Mouse (Mus musculus) frontal cortex, postnatal 25 days (tissue): ENCODE measurements at regions not wholly inside any gene's neighbourhood (a gene's known extent, or its start where the extent isn't known, plus 50 kb on each side); places are given as distances from the start of the nearest gene placed in this dataset.

Experiments
- DNase-seq, 2 experiments: peaks; one replicate each; pipeline ENCODE4 v3.0.0; 2022; ENCODE audit warnings: low spot score in 2 of 2

DNA sequence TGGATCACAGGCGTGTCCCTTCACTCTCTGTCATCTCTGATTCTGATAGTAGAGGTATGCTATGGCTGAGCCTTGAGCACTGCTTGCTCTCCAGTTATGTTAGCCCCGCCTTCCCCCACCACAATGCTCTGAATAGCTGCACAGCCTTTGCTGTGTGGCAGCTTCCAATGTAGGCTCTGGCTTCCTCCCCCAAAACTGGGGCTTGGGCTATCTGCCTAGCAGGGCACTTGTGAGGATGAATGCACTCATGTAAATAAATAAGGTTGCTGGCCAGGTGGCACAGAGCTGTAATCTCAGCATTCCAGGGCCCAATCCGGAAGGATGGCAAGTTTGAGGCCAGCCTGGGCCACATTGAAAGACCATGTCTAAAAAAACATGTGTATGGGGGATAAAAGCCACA lies 103.6 kb upstream of the Sdk1 start:
- no peak for DNase-seq

DNA sequence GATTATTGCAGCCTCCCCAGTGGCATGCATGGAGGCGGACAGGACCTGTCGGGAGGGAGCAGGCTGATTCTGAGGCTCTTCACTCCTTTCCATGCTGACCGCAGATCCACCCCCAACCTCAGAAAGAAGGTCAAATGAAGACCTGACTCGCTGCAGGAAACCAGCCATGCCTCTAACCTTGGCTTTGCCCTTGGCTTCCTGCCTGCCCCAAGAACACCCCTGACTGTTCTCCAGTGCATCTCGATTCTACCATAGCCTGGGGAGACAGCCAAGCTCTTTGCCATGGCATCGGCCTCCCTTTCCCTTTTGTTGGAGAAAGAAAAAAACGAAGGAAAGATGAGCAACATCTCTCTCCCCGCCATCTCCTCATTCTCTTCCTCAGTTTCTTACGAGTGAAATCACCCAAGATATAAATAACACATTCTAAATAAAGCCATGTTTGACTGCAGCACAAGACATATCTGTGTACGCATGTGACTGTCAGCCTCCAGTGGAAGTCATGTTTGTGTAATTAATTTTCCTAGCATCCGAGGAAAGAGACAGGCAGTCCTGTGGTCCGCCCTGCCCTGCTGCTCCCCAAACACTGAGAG lies 102.4 kb upstream of the Sdk1 start:
- DNase-seq: no peak

DNA sequence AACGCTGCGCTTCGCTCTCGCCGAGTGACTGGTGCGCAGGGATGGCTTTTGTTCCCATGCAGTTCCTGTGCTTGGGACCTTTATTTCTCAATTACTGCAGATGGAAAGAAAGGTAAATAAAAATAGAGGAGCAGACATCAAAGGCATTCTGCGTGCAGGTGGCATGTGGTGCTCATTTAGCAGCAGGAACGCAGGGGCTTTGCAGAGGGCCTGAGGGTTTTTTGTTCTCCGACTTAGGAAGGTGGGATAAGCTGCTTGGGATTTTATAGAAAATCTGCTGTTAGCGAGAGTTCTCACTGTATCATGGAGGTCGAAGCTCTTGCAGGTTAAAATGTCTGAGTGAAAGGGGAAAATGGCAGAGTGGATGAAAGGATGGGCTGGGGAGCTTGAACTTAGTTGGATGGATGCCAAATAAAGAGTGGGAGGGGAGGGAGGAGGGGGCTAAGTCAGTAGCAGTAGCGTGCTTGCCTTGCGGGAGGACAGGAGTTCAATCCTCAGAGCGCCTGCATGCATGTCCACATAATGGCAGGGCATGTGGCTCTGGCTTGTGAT lies 101.9 kb upstream of the Sdk1 start:
- DNase-seq: no peak

DNA sequence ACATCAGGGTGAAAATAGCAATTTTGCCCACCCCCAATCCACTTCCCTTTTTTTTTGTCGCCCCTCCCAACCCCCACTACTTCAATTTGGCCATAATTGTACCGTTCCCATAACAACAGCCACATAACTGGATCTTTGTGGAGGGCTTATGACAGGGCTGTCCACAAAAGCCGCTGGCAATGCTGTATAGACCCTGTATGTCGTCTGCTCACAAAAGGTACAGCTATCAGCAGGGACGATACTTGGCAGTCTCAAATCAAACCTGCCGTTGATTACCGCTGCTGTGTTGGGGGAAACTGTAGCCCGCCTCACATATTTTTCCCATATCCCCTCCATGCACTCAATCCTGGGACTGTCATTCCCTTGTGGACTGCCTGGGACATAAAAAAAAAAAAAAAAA lies 80.9 kb upstream of the Sdk1 start:
- no peak for DNase-seq

DNA sequence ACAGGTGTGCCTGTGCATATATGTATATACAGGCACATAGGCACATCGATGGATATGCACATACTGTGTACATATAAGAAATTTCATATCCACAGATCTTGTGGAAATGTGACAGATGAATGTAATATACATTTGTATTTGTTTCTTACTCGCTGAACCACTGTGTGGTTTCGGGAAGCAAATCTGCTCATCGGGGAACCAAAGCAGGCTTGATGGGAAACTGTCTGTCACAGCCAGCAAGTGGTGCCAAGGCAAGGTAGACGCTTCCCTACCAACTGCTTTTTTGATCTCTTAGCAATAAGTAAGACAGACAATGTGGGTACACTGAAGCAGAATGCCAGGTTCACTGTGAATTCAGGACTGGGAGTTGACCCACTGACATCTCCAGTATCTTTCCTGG lies 80.3 kb upstream of the Sdk1 start:
- no peak for DNase-seq

DNA sequence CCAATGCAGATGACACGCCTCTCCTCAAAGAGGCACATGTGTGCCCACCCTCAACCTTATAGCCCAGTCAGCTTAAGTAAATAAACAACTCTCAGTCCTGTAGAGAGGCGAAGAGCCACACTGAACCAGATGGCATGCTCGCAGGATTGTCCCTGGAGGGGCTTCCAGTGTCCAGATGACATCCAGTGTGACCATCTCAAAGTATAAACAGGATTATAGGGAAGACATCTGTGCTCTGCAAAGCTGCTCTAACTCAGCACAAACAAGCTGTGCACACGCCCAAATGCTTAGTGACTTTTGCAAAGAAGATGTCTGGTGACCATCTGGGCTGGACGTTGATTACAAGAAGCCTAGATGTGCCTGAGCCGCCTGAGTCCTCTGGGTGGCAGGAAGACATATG lies 58.8 kb upstream of the Sdk1 start:
- no peak for DNase-seq

DNA sequence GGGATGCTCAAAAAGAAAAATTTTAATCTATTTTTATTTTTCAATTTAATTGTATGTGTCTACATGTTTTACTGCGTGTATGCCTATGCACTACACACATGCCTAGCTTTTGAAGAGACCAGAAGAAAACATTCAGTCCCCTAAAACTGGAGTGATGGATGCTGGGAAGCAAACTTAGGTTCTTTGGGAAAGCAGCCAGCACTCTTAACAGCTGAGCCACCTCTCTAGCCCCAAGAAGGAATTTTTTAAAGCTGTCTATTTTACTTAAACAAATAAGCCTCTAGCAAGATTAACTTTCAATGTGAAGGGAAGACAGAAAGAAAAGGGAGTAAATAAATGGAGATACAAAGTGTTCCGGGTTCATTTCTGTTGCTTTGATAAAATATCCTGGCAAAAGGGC lies 52.3 kb upstream of the Sdk1 start:
- no peak for DNase-seq
